Mouse (Mus musculus) CH12.LX (cell line): ENCODE results near the gene Fkbp11. TPM values are rescaled to one million over a fixed set of nuclear protein-coding genes. Genes with fewer than 3 reads are reported as not detected.

Source experiments
- DNase-seq: peaks from one replicate; pipeline ENCODE4 v3.0.0-alpha.2; 2013; ENCODE audit errors: extremely low read depth
- H3K27ac ChIP-seq: 2 replicates; pipeline ENCODE4 v1.5.1; 2012; ENCODE audit warnings: low read depth, mild to moderate bottlenecking, control low read depth, moderate library complexity; ENCODE audit not compliant: insufficient read depth
- H3K27me3 ChIP-seq: replicated peaks from 2 replicates; pipeline ENCODE3; 2012; ENCODE audit warnings: inconsistent platforms
- H3K36me3 ChIP-seq, 2 experiments: replicated peaks in 1 of 2; 2 replicates each; pipeline versions ENCODE3 to v1.6.1; 2012; ENCODE audit warnings: inconsistent platforms in 1 of 2, low read length in 1 of 2, mild to moderate bottlenecking in 1 of 2, mixed read lengths in 1 of 2, moderate library complexity in 1 of 2; ENCODE audit not compliant: control insufficient read depth in 1 of 2, insufficient read depth in 1 of 2
- H3K4me1 ChIP-seq, 2 experiments: 2 replicates each; pipeline ENCODE4 v1.6.1; 2012; ENCODE audit warnings: inconsistent platforms in 1 of 2, moderate library complexity in 1 of 2; ENCODE audit not compliant: insufficient read depth in 2 of 2, control insufficient read depth in 1 of 2
- H3K4me2 ChIP-seq: 2 replicates; pipeline ENCODE4 v1.6.1; 2012; ENCODE audit warnings: low read depth, mild to moderate bottlenecking, control low read depth; ENCODE audit not compliant: poor library complexity, insufficient read depth, severe bottlenecking
- H3K4me3 ChIP-seq, 3 experiments: fragments of 150-350 bp in 1 of 3; sonication (generic) in 1 of 3; replicated peaks in 1 of 3; 2 replicates each; pipeline versions ENCODE3 to v1.5.1; 2011 to 2012; ENCODE audit warnings: low read depth in 2 of 3, low read length in 2 of 3, mild to moderate bottlenecking in 2 of 3, moderate library complexity in 2 of 3, control low read depth in 1 of 3, improper control_type of control experiment in 1 of 3, inconsistent platforms in 1 of 3, mixed read lengths in 1 of 3; ENCODE audit not compliant: poor library complexity in 1 of 3
- H3K79me2 ChIP-seq: replicated peaks from 2 replicates; pipeline ENCODE4 v1.6.1; 2012; ENCODE audit warnings: mild to moderate bottlenecking, moderate library complexity; ENCODE audit not compliant: control insufficient read depth, poor library complexity, insufficient read depth, severe bottlenecking; ENCODE audit errors: extremely low read depth
- H3K9ac ChIP-seq: 2 replicates; pipeline ENCODE4 v1.6.1; 2012; ENCODE audit warnings: low read depth, mild to moderate bottlenecking, control low read depth, moderate library complexity; ENCODE audit not compliant: insufficient read depth
- H3K9me3 ChIP-seq: replicated peaks from 2 replicates; pipeline ENCODE3; 2012; ENCODE audit warnings: low read length, inconsistent platforms, mixed read lengths
- BHLHE40 ChIP-seq: IDR thresholded peaks from 2 replicates; pipeline ENCODE4 v1.6.1; 2011; ENCODE audit warnings: mild to moderate bottlenecking, low read depth, low read length, improper control_type of control experiment
- CTCF ChIP-seq, 2 experiments: IDR thresholded peaks in 1 of 2; conservative IDR thresholded peaks in 1 of 2; 2 replicates each; pipeline ENCODE4 v1.5.1; 2011 to 2012; ENCODE audit warnings: low read depth in 2 of 2, low read length in 2 of 2, improper control_type of control experiment in 1 of 2, inconsistent platforms in 1 of 2, mild to moderate bottlenecking in 1 of 2, moderate library complexity in 1 of 2
- ELF1 ChIP-seq: IDR thresholded peaks from 2 replicates; pipeline ENCODE4 v1.6.1; 2014; ENCODE audit warnings: low read depth, mild to moderate bottlenecking, inconsistent platforms, low read length, improper control_type of control experiment
- ETS1 ChIP-seq: conservative IDR thresholded peaks from 2 replicates; pipeline ENCODE4 v1.6.1; 2012; ENCODE audit warnings: low read depth, mild to moderate bottlenecking, inconsistent platforms, low read length, improper control_type of control experiment, moderate library complexity
- GABPA ChIP-seq: IDR thresholded peaks from 2 replicates; pipeline ENCODE4 v1.6.1; 2012; ENCODE audit warnings: low read depth, low read length, improper control_type of control experiment, inconsistent platforms; ENCODE audit not compliant: insufficient replicate concordance
- HCFC1 ChIP-seq: IDR thresholded peaks from 2 replicates; pipeline ENCODE4 v1.6.1; 2012; ENCODE audit warnings: low read depth, mild to moderate bottlenecking, inconsistent platforms, low read length, improper control_type of control experiment
- IRF4 ChIP-seq: IDR thresholded peaks from 2 replicates; pipeline ENCODE4 v1.6.1; 2014; ENCODE audit warnings: low read depth, mild to moderate bottlenecking, inconsistent platforms, low read length, improper control_type of control experiment
- JUND ChIP-seq: conservative IDR thresholded peaks from 2 replicates; pipeline ENCODE4 v1.6.1; 2011; ENCODE audit warnings: low read depth, low read length, improper control_type of control experiment
- KAT2A ChIP-seq: IDR thresholded peaks from 2 replicates; pipeline ENCODE4 v1.6.1; 2012; ENCODE audit warnings: low read length, improper control_type of control experiment, inconsistent platforms; ENCODE audit not compliant: insufficient replicate concordance
- MAFK ChIP-seq: IDR thresholded peaks from 2 replicates; pipeline ENCODE4 v1.6.1; 2011; ENCODE audit warnings: low read length, improper control_type of control experiment; ENCODE audit not compliant: insufficient replicate concordance
- MAX ChIP-seq: IDR thresholded peaks from 2 replicates; pipeline ENCODE4 v1.6.1; 2011; ENCODE audit warnings: low read length, improper control_type of control experiment
- MEF2A ChIP-seq: IDR thresholded peaks from 2 replicates; pipeline ENCODE4 v1.6.1; 2014; ENCODE audit warnings: low read depth, mild to moderate bottlenecking, inconsistent platforms, low read length, improper control_type of control experiment, borderline replicate concordance
- POLR2A ChIP-seq: IDR thresholded peaks from 2 replicates; pipeline ENCODE4 v1.6.1; 2011; ENCODE audit warnings: low read depth, mild to moderate bottlenecking, improper control_type of control experiment, low read length
- POLR2AphosphoS2 ChIP-seq: IDR thresholded peaks from 2 replicates; pipeline ENCODE4 v1.6.1; 2011; ENCODE audit warnings: low read depth, low read length, improper control_type of control experiment
- RCOR1 ChIP-seq: conservative IDR thresholded peaks from 2 replicates; pipeline ENCODE4 v1.6.1; 2012; ENCODE audit warnings: low read depth, mild to moderate bottlenecking, inconsistent platforms, low read length, improper control_type of control experiment
- SIN3A ChIP-seq: IDR thresholded peaks from 2 replicates; pipeline ENCODE4 v1.6.1; 2012; ENCODE audit warnings: low read length, improper control_type of control experiment, inconsistent platforms
- SMC3 ChIP-seq: IDR thresholded peaks from 2 replicates; pipeline ENCODE4 v1.6.1; 2011; ENCODE audit warnings: low read depth, low read length, improper control_type of control experiment
- USF1 ChIP-seq: IDR thresholded peaks from 2 replicates; pipeline ENCODE4 v1.6.1; 2014; ENCODE audit warnings: low read depth, mild to moderate bottlenecking, inconsistent platforms, low read length, improper control_type of control experiment
- ZC3H11A ChIP-seq: IDR thresholded peaks from 2 replicates; pipeline ENCODE4 v1.6.1; 2012; ENCODE audit warnings: low read depth, mild to moderate bottlenecking, inconsistent platforms, low read length, improper control_type of control experiment
- ZNF384 ChIP-seq: IDR thresholded peaks from 2 replicates; pipeline ENCODE4 v1.6.1; 2012; ENCODE audit warnings: low read depth, low read length, improper control_type of control experiment, inconsistent platforms
- dilution Hi-C: fragments of 300-500 bp; cut with MboI; formaldehyde crosslinking; loops from 2 replicates; pipeline ENCODE4 v1.14.3; 2020; ENCODE audit warnings: low sequenced_read_pairs; ENCODE audit not compliant: extremely low pct_unique_long_range_greater_than_20kb, extremely low pct_ligation_motif_present
- in situ Hi-C: fragments of 300-500 bp; cut with MboI; formaldehyde crosslinking; loops from 3 replicates; pipeline ENCODE4 v1.14.3; 2019; ENCODE audit warnings: low sequenced_read_pairs, low pct_ligation_motif_present, low pct_unique_long_range_greater_than_20kb, mixed read lengths
- polyA plus RNA-seq: library from polyadenylated mRNA; unstranded; fragments of >175 nt; gene quantifications from 2 replicates; pipeline ENCODE4 v1.2.1, GENCODE M21; 2012; ENCODE audit warnings: low read depth; ENCODE audit not compliant: insufficient read length
- total RNA-seq, 2 experiments: library from RNA; depleted of rRNA; stranded (reverse); fragments of 300-350 nt in 1 of 2; fragments of >200 nt in 1 of 2; gene quantifications; 2 replicates each; pipeline ENCODE4 v1.2.3; 2012 to 2014

Fkbp11 gene
- total and polyA plus RNA-seq, 3 experiments, result 21.0 to 75.0 (median 22.2) TPM

DNA sequence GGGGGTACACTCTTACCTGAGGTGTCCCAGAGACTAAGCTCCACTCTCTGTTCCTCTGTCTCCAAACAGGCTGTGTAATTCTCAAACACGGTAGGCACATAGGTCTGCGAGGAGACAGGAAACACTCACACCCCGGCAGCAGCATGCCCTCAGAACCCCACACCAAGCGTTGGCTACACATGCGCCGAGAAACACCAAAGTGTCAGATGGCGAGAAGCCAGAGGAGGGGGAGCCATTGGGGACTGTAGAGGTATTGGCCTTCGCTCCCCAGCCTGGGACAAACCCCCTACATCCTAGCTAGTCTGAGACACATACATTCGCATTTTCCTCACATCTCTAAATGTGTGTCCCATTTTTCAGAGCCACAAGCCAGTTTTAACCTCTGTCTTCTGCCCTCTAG, 51.5 kb downstream of the Fkbp11 start:
- Histone ChIP-seq H3K36me3 (peaks cover 0 to 30% of the 10 kb centered on the region in 2 experiments), H3K9ac (no peak overlapping the region), H3K79me2 (no peaks in the 10 kb centered on the region), H3K4me2 (peak overlapping the region; percentile 49), H3K27ac (no peak overlapping the region), H3K4me3 (peak overlapping the region in 2 of 3 experiments; percentile 10 to 61), H3K9me3 (no peaks in the 10 kb centered on the region), H3K27me3 (peaks cover 7% of the 10 kb centered on the region), H3K4me1 (peaks cover 14 to 35% of the 10 kb centered on the region in 2 experiments)
- in situ Hi-C loops (no loop called here), dilution Hi-C loops (no loop called here)
- TF ChIP-seq ETS1 (no peak), SIN3A (no peak), KAT2A (no peak), IRF4 (no peak), POLR2AphosphoS2 (no peak), USF1 (no peak), MAFK (no peak), ELF1 (no peak), BHLHE40 (no peak), CTCF (conservative IDR thresholded peaks at IDR 0.05 in 1 of 2, IDR thresholded peaks at IDR 0.05 in 1 of 2; ENCODE audit: low read depth in 2 of 2, low read length in 2 of 2) (no peak), MEF2A (no peak), ZC3H11A (no peak), RCOR1 (no peak), JUND (no peak), ZNF384 (no peak), POLR2A (no peak), MAX (no peak), GABPA (no peak), HCFC1 (no peak), SMC3 (no peak)
- DNase-seq, result no peak

DNA sequence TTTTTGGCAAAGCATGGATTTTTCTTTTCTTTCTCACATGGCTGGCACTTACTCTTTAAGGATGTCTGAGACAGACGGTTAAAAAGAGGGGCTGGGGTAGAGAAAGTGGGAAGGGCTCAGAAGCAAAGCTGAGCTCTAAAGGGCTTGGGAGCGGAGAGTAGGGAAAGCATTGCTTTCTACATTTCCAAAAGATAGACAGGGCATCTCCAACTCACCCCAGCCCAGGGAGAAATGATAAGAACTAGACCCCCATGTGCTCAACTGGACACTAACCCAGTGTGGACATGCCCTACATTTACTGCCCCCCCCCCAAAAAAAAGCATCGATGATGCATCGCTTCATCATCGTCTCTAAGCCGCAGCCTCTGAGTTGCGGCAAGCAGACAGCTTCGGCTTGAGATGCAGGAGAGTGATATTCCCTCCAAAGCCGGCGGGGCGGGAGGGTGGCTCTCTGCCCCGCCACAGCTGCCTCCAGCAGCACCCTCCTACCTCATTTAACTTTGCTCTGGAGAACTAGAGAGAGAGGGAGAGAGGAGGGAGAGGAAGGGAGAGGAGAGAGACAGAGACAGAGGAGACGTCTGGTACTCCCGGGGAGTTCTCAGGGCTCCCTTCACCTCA, 52.3 kb downstream of the Fkbp11 start:
- dilution Hi-C loops, result no loop called here
- no peak overlapping the region for H3K4me3 ChIP-seq

More for the DNA sequence above, 52.3 kb downstream of the Fkbp11 start:
- H3K79me2 ChIP-seq, result no peaks in the 10 kb centered on the region
- TF ChIP-seq JUND, result no peak
- no peak for TF ChIP-seq MAFK
- TF ChIP-seq RCOR1, result no peak
- H3K36me3 ChIP-seq, result peaks cover 0 to 34% of the 10 kb centered on the region in 2 experiments
- H3K4me2 ChIP-seq, result no peak overlapping the region
- in situ Hi-C loops, result no loop called here
- peaks cover 14 to 35% of the 10 kb centered on the region in 2 experiments for H3K4me1 ChIP-seq
- no peaks in the 10 kb centered on the region for H3K9me3 ChIP-seq
- DNase-seq, result no peak
- H3K9ac ChIP-seq, result no peak overlapping the region
- peaks cover 5% of the 10 kb centered on the region for H3K27me3 ChIP-seq
- H3K27ac ChIP-seq, result no peak overlapping the region
